Mouse (Mus musculus) midbrain, embryonic 16.5 days (tissue): Measurements from ENCODE around the gene Cfap45. TPM values are rescaled to one million over a fixed set of nuclear protein-coding genes. Genes with fewer than 3 reads are reported as not detected.

Experiments used
- ATAC-seq: fragments of 200-750 bp; cut with Nextera tagmentation; 2 replicates; pipeline ENCODE4 v1.8.0; 2017; ENCODE audit warnings: moderate TSS enrichment
- H3K27ac ChIP-seq: fragments of 300-500 bp; sonication (generic); 2 replicates; pipeline ENCODE4 v1.5.1; 2014; ENCODE audit warnings: mild to moderate bottlenecking, low read length, mixed read lengths
- H3K27me3 ChIP-seq: fragments of 300-500 bp; sonication (generic); 2 replicates; pipeline ENCODE4 v1.6.1; 2014; ENCODE audit warnings: low read depth, low read length, mixed read lengths; ENCODE audit not compliant: control insufficient read depth, insufficient read depth
- H3K36me3 ChIP-seq: fragments of 300-500 bp; sonication (generic); 2 replicates; pipeline ENCODE4 v1.6.1; 2014; ENCODE audit warnings: mild to moderate bottlenecking, low read length, moderate library complexity, mixed read lengths; ENCODE audit not compliant: control insufficient read depth, insufficient read depth
- H3K4me1 ChIP-seq: fragments of 300-500 bp; sonication (generic); 2 replicates; pipeline ENCODE4 v1.6.1; 2014; ENCODE audit warnings: mild to moderate bottlenecking, low read length, mixed read lengths; ENCODE audit not compliant: control insufficient read depth, insufficient read depth
- H3K4me2 ChIP-seq: fragments of 300-500 bp; sonication (generic); 2 replicates; pipeline ENCODE4 v1.6.1; 2014; ENCODE audit warnings: mild to moderate bottlenecking, low read length, mixed read lengths
- H3K4me3 ChIP-seq: fragments of 300-500 bp; sonication (generic); 2 replicates; pipeline ENCODE4 v1.5.1; 2014; ENCODE audit warnings: low read depth, mild to moderate bottlenecking, low read length, moderate library complexity, mixed read lengths
- H3K9ac ChIP-seq: fragments of 300-500 bp; sonication (generic); 2 replicates; pipeline ENCODE4 v1.6.1; 2014; ENCODE audit warnings: low read depth, low read length, mixed read lengths
- H3K9me3 ChIP-seq: fragments of 300-500 bp; sonication (generic); replicated peaks from 2 replicates; pipeline ENCODE4 v1.6.1; 2014; ENCODE audit warnings: mild to moderate bottlenecking, low read length, mixed read lengths; ENCODE audit not compliant: control insufficient read depth, poor library complexity, severe bottlenecking
- WGBS: fragments of 180-500 bp; shearing (Covaris S2); extraction: QIAGEN DNeasy Blood & Tissue Kit; methylation state at CpG from one replicate; pipeline ENCODE4 v1.1.7; 2014; 5-methylcytosine and 5-hydroxymethylcytosine counted together
- polyA plus RNA-seq: library from polyadenylated mRNA; unstranded; fragments of >200 nt; fragmentation: Nextera tagmentation; extraction: Ambion mirVana; gene quantifications from 2 replicates; pipeline ENCODE4 v1.2.1, GENCODE M21; 2015

The Cfap45 gene
- polyA plus RNA-seq, 1 experiment from 2014 or later, result 4.7 TPM

- peak overlapping the region; percentile 61 for H3K4me2 ChIP-seq
- H3K36me3 ChIP-seq, result no peaks in the 10 kb centered on the region
- peaks cover 13% of the 10 kb centered on the region for H3K4me1 ChIP-seq
- H3K9me3 ChIP-seq, result no peaks in the 10 kb centered on the region
- H3K27ac ChIP-seq, result no peak overlapping the region
- peak overlapping the region; percentile 31 for H3K4me3 ChIP-seq
- H3K9ac ChIP-seq, result peak overlapping the region; percentile 60
- under 1% methylated on average over 8 of the region's 8 CpGs for WGBS
- no peaks in the 10 kb centered on the region for H3K27me3 ChIP-seq
- ATAC-seq, result peak; percentile 93
Measured at GRCm38 (mm10) chr1:172550551-172550951, 29.9 kb downstream of the Cfap45 start.

GRCm38 (mm10) chr1:172551009-172551408 is 30.4 kb downstream of the Cfap45 start:
- Histone ChIP-seq H3K9me3 (no peaks in the 10 kb centered on the region), H3K4me3 (peak overlapping the region; percentile 31; the same call in 1 of the 2 replicates), H3K4me2 (peak overlapping the region; percentile 61), H3K27me3 (no peaks in the 10 kb centered on the region), H3K9ac (peak overlapping the region; percentile 60), H3K36me3 (no peaks in the 10 kb centered on the region), H3K4me1 (peaks cover 13% of the 10 kb centered on the region), H3K27ac (no peak overlapping the region)
- ATAC-seq, result peak; percentile 32; the same call in 1 of the 2 replicates
- 28% methylated on average over 7 of the region's 7 CpGs for WGBS

DNA sequence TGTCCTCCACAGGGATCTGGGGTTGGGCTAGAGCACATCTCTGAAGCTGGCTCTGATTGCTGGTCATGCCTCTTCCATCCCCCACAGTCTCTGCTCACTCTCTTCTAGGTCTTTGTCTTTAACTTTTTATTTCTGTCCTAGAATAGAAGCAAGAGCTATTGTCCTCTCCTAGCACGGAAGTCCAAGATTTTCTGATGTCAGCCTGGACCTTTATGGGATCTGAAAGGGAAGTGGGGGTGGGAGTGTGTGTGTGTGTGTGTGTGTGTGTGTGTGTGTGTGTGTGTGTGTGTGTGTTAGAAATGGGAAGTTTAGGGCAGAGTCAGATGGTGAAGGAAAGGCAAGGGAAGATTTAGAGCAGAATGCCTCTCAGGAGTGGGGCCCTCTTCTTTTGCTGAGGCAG is 32.0 kb downstream of the Cfap45 start:
- H3K4me3 ChIP-seq, result no peak overlapping the region
- WGBS, result 46% methylated on average over 1 of the region's 1 CpGs
- no peak for ATAC-seq
- no peaks in the 10 kb centered on the region for H3K36me3 ChIP-seq
- peaks cover 13% of the 10 kb centered on the region for H3K4me1 ChIP-seq
- no peak overlapping the region for H3K9ac ChIP-seq
- H3K27me3 ChIP-seq, result no peaks in the 10 kb centered on the region
- no peak overlapping the region for H3K27ac ChIP-seq
- no peak overlapping the region for H3K4me2 ChIP-seq
- H3K9me3 ChIP-seq, result no peaks in the 10 kb centered on the region

- Histone ChIP-seq H3K27me3 (peaks cover 5% of the 10 kb centered on the region; the same call in 1 of the 2 replicates), H3K9me3 (no peaks in the 10 kb centered on the region), H3K4me3 (no peak within 1 kb of the TSS), H3K27ac (no peak within 1 kb of the TSS), H3K9ac (no peak within 1 kb of the TSS), H3K36me3 (no peaks in the 10 kb centered on the region), H3K4me2 (no peak within 1 kb of the TSS), H3K4me1 (peaks cover 10% of the 10 kb centered on the region; the same call in 1 of the 2 replicates)
- 82% methylated on average over 11 of the region's 11 CpGs for WGBS
- ATAC-seq, result no peak
Measured at GRCm38 (mm10) chr1:172555638-172556037, 35.0 kb downstream of the Cfap45 start, which contains the start of gene Vsig8. Gene Vsig8 (plus strand): TSS chr1:172555938.

DNA sequence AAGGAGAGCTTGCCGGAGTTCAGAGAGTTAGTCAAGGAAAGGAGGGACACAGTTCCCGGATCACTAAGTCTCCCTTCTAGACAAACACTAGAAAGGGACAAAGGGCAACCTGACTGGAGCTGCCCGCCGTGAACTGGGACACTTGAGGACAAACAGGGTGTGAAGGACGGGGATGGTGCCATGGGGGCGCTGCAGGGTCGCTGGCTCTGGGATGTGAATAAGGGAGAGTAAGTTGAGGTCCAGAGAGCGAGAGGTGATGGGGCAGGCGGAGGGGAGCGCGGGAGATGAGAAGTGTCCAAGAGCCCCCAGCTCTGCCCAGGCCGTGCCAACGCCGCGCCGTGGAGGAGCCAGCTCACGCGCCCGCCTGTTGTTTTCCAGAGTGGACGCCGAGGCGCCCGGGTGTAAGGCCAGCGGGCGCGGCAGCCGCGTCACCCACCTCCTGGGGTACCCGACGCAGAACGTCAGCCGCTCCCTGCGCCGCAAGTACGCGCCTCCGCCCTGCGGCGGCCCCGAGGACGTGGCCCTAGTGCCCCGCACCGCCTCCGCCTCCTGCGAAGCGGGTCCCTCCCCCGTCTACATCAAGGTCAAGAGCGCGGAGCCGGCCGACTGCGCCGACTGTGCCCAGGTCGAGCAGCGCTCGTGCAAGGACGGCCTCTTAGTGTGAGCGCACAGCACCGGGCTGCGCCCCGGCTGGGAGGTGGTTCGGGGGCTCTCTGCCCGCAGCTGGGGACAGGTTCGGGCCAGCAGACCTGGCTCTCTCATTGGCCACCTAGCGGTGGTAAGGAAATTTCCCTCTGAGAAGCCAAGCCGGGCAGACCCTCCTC is 42.3 kb downstream of the Cfap45 start:
- H3K36me3 ChIP-seq, result no peaks in the 10 kb centered on the region
- peaks cover 10% of the 10 kb centered on the region for H3K4me1 ChIP-seq
- peak overlapping the region; percentile 69 for H3K4me3 ChIP-seq
- peak overlapping the region; percentile 84 for H3K9ac ChIP-seq
- H3K4me2 ChIP-seq, result peak overlapping the region; percentile 64
- H3K9me3 ChIP-seq, result no peaks in the 10 kb centered on the region
- peak overlapping the region; percentile 62 for H3K27ac ChIP-seq
- peaks cover 6% of the 10 kb centered on the region; the same call in 1 of the 2 replicates for H3K27me3 ChIP-seq
- WGBS, result under 1% methylated on average over 60 of the region's 66 CpGs
- peak; percentile 92 for ATAC-seq

DNA sequence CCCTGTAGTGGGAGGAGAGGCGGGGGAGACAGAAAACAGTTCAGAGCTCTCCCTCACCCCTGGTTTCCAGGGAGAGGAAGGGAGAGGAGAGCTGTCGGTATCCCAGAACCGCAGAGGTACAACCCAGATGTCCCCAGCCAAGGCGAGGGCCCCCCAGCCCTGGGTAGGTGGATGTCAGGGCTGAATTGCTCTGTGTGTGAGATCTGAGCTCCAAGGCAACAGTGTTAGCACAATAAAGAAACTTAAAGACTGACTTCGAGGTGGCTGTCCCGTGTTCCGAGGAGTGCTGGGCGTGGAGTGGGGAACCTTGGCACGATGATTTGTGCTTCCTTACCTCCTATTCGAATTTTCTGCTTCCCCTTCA is 42.8 kb downstream of the Cfap45 start:
- Histone ChIP-seq H3K27me3 (peaks cover 6% of the 10 kb centered on the region; the same call in 1 of the 2 replicates), H3K4me3 (peak overlapping the region; percentile 69), H3K9me3 (no peaks in the 10 kb centered on the region), H3K4me1 (peaks cover 10% of the 10 kb centered on the region), H3K36me3 (no peaks in the 10 kb centered on the region), H3K27ac (peak overlapping the region; percentile 62; the same call in 1 of the 2 replicates), H3K4me2 (peak overlapping the region; percentile 64), H3K9ac (peak overlapping the region; percentile 84)
- WGBS, result 1% methylated on average over 10 of the region's 10 CpGs
- peak; percentile 69; the same call in 1 of the 2 replicates for ATAC-seq

DNA sequence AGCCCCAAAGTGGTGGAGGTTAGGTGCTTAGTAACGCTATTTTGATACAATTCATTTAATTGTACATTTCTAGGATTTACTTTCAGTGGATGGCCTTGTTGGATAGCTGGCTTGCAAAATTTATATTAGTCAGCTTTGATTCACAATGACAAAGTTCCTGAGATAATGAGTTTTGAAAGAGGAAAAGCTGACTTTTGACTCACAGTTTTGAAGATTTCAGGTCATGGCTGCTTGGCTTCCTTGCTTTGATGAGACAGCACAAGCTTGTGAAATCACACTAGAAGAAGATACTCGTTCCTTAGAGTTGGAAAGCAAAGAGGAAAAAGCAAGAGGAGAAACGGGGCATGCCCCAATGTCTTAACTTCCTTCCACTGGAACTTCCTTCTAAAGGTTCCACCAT is 45.5 kb downstream of the Cfap45 start:
- no peaks in the 10 kb centered on the region for H3K36me3 ChIP-seq
- no peaks in the 10 kb centered on the region; the same call in 1 of the 2 replicates for H3K27me3 ChIP-seq
- H3K4me1 ChIP-seq, result peaks cover 10% of the 10 kb centered on the region
- 80% methylated on average over 3 of the region's 3 CpGs for WGBS
- no peak overlapping the region for H3K4me3 ChIP-seq
- H3K27ac ChIP-seq, result no peak overlapping the region
- H3K4me2 ChIP-seq, result no peak overlapping the region
- H3K9ac ChIP-seq, result no peak overlapping the region
- ATAC-seq, result no peak
- no peaks in the 10 kb centered on the region for H3K9me3 ChIP-seq

GRCm38 (mm10) chr1:172567758-172568157 is 47.2 kb downstream of the Cfap45 start:
- no peak overlapping the region for H3K4me3 ChIP-seq
- no peak overlapping the region for H3K27ac ChIP-seq
- ATAC-seq, result no peak
- H3K27me3 ChIP-seq, result no peaks in the 10 kb centered on the region; the same call in 1 of the 2 replicates
- no peaks in the 10 kb centered on the region for H3K9me3 ChIP-seq
- no peak overlapping the region for H3K9ac ChIP-seq
- H3K36me3 ChIP-seq, result no peaks in the 10 kb centered on the region
- WGBS, result 69% methylated on average over 4 of the region's 4 CpGs
- H3K4me1 ChIP-seq, result peaks cover 4% of the 10 kb centered on the region
- H3K4me2 ChIP-seq, result no peak overlapping the region

GRCm38 (mm10) chr1:172580116-172580515 is 59.5 kb downstream of the Cfap45 start:
- WGBS, result 84% methylated on average over 6 of the region's 6 CpGs
- Histone ChIP-seq H3K9ac (no peak overlapping the region), H3K4me3 (no peak overlapping the region), H3K9me3 (no peaks in the 10 kb centered on the region), H3K27ac (no peak overlapping the region), H3K4me2 (no peak overlapping the region), H3K27me3 (no peaks in the 10 kb centered on the region), H3K36me3 (no peaks in the 10 kb centered on the region), H3K4me1 (no peaks in the 10 kb centered on the region)
- ATAC-seq, result no peak
